ENCODE assay signal across 24 mouse cellular contexts in the genomic region with DNA sequence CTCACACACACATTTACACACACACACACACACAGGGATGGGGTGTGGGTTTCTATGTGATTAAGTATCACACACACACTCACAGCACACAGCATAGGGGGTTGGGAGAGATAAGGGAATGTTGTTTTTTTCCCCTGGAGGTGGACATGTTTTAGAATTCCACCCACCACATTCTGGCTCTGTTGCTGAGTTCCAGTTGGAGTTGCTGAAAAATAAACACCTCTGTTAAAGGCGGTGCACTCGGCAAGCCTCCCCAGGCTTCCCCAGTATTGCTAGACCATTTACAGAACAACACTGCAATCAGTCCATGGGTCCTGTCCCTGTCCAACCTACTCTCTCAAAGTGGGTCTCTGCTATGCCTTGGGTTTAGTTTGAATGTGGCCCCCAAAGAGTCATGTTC. TPM values are rescaled to one million over a fixed set of nuclear protein-coding genes. Genes with fewer than 3 reads are reported as not detected.
DNase-seq lines count a peak whose midpoint lies in the region; ATAC-seq and TF ChIP-seq lines count a peak whose summit lies in the region.
"Had no signal": no experiment of that assay in that cellular context is flagged by ENCODE, and none has a peak within 500 bp of the region (broad histone marks: within the 10 kb centered on the region; RNA-seq: fewer than 3 reads in every experiment).

No protein-coding gene starts in this region.

- no peaks in the 10 kb centered on the region for H3K36me3 ChIP-seq in intestine, embryonic 14.5 days (ENCODE audit: control insufficient read depth, insufficient read depth, low read length)
- no peaks in the 10 kb centered on the region for H3K36me3 ChIP-seq in intestine, postnatal 0 days (ENCODE audit: control insufficient read depth, insufficient read depth)
- H3K36me3 ChIP-seq: limb, embryonic 10.5 days; neural tube, embryonic 12.5 days had no signal

- H3K9ac ChIP-seq in intestine, embryonic 14.5 days (ENCODE audit: low read length), result no peak overlapping the region
- no peak overlapping the region for H3K9ac ChIP-seq in intestine, postnatal 0 days (ENCODE audit: low read depth, low read length)
- H3K9ac ChIP-seq: liver, postnatal 0 days; neural tube, embryonic 12.5 days had no signal

- 55% methylated on average over 2 of the region's 2 CpGs for WGBS in intestine, embryonic 14.5 days
- 76% methylated on average over 2 of the region's 2 CpGs for WGBS in intestine, postnatal 0 days

- H3K4me2 ChIP-seq in intestine, embryonic 14.5 days (ENCODE audit: low read length), result no peak overlapping the region
- no peak overlapping the region for H3K4me2 ChIP-seq in intestine, postnatal 0 days (replicated peaks; ENCODE audit: low read depth)
- H3K4me2 ChIP-seq: midbrain, embryonic 11.5 days; neural tube, embryonic 12.5 days had no signal

- DNase-seq in intestine, embryonic 14.5 days (ENCODE audit: low spot score), result peak; percentile 50
- DNase-seq in layer of hippocampus, adult 2 months (ENCODE audit: low spot score in 2 of 2), result peak in 1 of 2 experiments; percentile 37
- no peak for DNase-seq in layer of hippocampus, postnatal 25 days (ENCODE audit: extremely low spot score in 1 of 2, low spot score in 1 of 2)
- peak; percentile 31 to 47 for DNase-seq in right cerebral cortex, adult 2 months (ENCODE audit: low spot score in 2 of 2)
- DNase-seq in right cerebral cortex, postnatal 10 days (ENCODE audit: low spot score in 2 of 2), result no peak
- DNase-seq in telencephalon, adult 2 months (ENCODE audit: low read depth, low spot score), result peak; percentile 64
- no peak for DNase-seq in layer of hippocampus, adult 8-10 months (ENCODE audit: low spot score in 2 of 2)
- DNase-seq: adrenal gland, postnatal 36 days; B cell, adult 2 months; cerebellum, adult 18-20 months; cerebellum, postnatal 25 days; gastrocnemius, postnatal 25 days; liver, postnatal 0 days; thymus, postnatal 25 days had no signal

- H3K4me1 ChIP-seq in intestine, embryonic 14.5 days (replicated peaks; ENCODE audit: control insufficient read depth, insufficient read depth, low read length), result peaks cover 21% of the 10 kb centered on the region
- H3K4me1 ChIP-seq in intestine, postnatal 0 days (replicated peaks; ENCODE audit: control insufficient read depth, insufficient read depth, low read length), result 0 out of 2 replicates have a peak, but pooled peaks cover 2% of the 10 kb centered on the region

- no peaks in the 10 kb centered on the region for H3K9me3 ChIP-seq in intestine, embryonic 14.5 days (ENCODE audit: control insufficient read depth, low read length)
- H3K9me3 ChIP-seq in intestine, postnatal 0 days (ENCODE audit: control insufficient read depth), result no peaks in the 10 kb centered on the region
- H3K9me3 ChIP-seq: limb, embryonic 10.5 days; neural tube, embryonic 12.5 days had no signal

- no peak overlapping the region for H3K27ac ChIP-seq in intestine, embryonic 14.5 days (ENCODE audit: low read depth)
- H3K27ac ChIP-seq in intestine, postnatal 0 days (ENCODE audit: low read depth, low read length), result no peak overlapping the region
- peak overlapping the region; percentile 72 for H3K27ac ChIP-seq in layer of hippocampus, adult 2 months
- H3K27ac ChIP-seq: limb, embryonic 10.5 days; neural tube, embryonic 12.5 days had no signal

- ATAC-seq in intestine, embryonic 14.5 days (replicated peaks; ENCODE audit: low FRiP score, low TSS enrichment, low read depth), result no peak
- ATAC-seq in intestine, postnatal 0 days, result no peak
- ATAC-seq: liver, postnatal 0 days had no signal

- TF ChIP-seq CTCF in intestine, postnatal 0 days (IDR thresholded peaks at IDR 0.05; ENCODE audit: low read depth), result no peak
- no peak for TF ChIP-seq CTCF in layer of hippocampus, adult 2 months (conservative IDR thresholded peaks at IDR 0.05)

- no peaks in the 10 kb centered on the region for H3K27me3 ChIP-seq in intestine, embryonic 14.5 days (replicated peaks; ENCODE audit: control insufficient read depth, insufficient read depth, low read length)
- no peaks in the 10 kb centered on the region for H3K27me3 ChIP-seq in intestine, postnatal 0 days (replicated peaks; ENCODE audit: control insufficient read depth, insufficient read depth, low read length)
- H3K27me3 ChIP-seq: neural tube, embryonic 12.5 days had no signal

- H3K4me3 ChIP-seq in intestine, embryonic 14.5 days (ENCODE audit: low read depth, low read length), result no peak overlapping the region
- no peak overlapping the region for H3K4me3 ChIP-seq in intestine, postnatal 0 days (ENCODE audit: low read depth, low read length)
- H3K4me3 ChIP-seq in layer of hippocampus, adult 2 months, result no peak overlapping the region
- H3K4me3 ChIP-seq: limb, embryonic 10.5 days; neural tube, embryonic 12.5 days had no signal

RNA-seq across cellular contexts. Expression of a gene that starts 15.0 kb away (rescaled TPM):
- polyA plus RNA-seq in intestine, embryonic 14.5 days (2014; fragmentation: Nextera tagmentation; extraction: Ambion mirVana), result 0.15 and 0.20 TPM in 2 replicates
- polyA plus RNA-seq in intestine, postnatal 0 days (2015; fragmentation: Nextera tagmentation; extraction: Ambion mirVana), result 0.21 and 0.34 TPM in 2 replicates
- under 1 TPM in 1 of 2 experiments, not detected in 1; 0.15 TPM for total RNA-seq in layer of hippocampus, adult 2 months (2021)
- total RNA-seq in layer of hippocampus, postnatal 25 days (2021), result not detected
- total RNA-seq in layer of hippocampus, adult 8-10 months (2022), result under 1 TPM in 2 of 4 experiments, not detected in 2; 0.23 to 0.33 TPM
- total RNA-seq: adrenal gland, postnatal 36 days; gastrocnemius, postnatal 25 days; liver, adult 2 months; monocyte, adult 5-6 weeks had no signal
- polyA plus RNA-seq: forebrain, embryonic 11.5 days; heart, postnatal 0 days; hindbrain, embryonic 11.5 days; limb, embryonic 10.5 days; liver, adult 2 months; liver, postnatal 0 days; midbrain, embryonic 11.5 days; neural tube, embryonic 12.5 days; stomach, embryonic 14.5 days had no signal

RNA-seq across cellular contexts. Expression of a gene that starts 42.4 kb away (rescaled TPM):
- polyA plus RNA-seq in intestine, embryonic 14.5 days (2014; fragmentation: Nextera tagmentation; extraction: Ambion mirVana), result 18.1 and 19.7 TPM in 2 replicates
- 48.6 and 56.7 TPM in 2 replicates for polyA plus RNA-seq in intestine, postnatal 0 days (2015; fragmentation: Nextera tagmentation; extraction: Ambion mirVana)
- total RNA-seq in layer of hippocampus, adult 2 months (2021), result 1 to 10 TPM; 1.7 to 1.8 TPM
- total RNA-seq in layer of hippocampus, postnatal 25 days (2021), result under 1 TPM; 0.42 to 0.54 TPM
- 1 to 10 TPM; 1.0 to 1.2 (median 1.1) TPM for total RNA-seq in layer of hippocampus, adult 8-10 months (2022)
- total RNA-seq: liver, adult 2 months; monocyte, adult 5-6 weeks had no signal
- polyA plus RNA-seq: forebrain, embryonic 11.5 days; hindbrain, embryonic 11.5 days; limb, embryonic 10.5 days; midbrain, embryonic 11.5 days; neural tube, embryonic 12.5 days had no signal

Comparison
In these comparisons a context has a peak if more than half of its experiments do, and no peak if none do; other contexts are left out.
1. DNase-seq: peak in intestine, embryonic 14.5 days (single experiment), right cerebral cortex, adult 2 months (2 of 2) and telencephalon, adult 2 months (single experiment); none in layer of hippocampus, postnatal 25 days (0 of 2), right cerebral cortex, postnatal 10 days (0 of 2) and layer of hippocampus, adult 8-10 months (0 of 2).